Mouse (Mus musculus) liver, adult 2 months (tissue): Measurements from ENCODE around the gene Wwc2.

Source experiments
- CTCF ChIP-seq: fragments of 200-500 bp; IDR thresholded peaks from 2 replicates; pipeline ENCODE4 v1.5.1; 2011; ENCODE audit warnings: low read depth, low read length, control low read depth
- POLR2A ChIP-seq: fragments of 200-500 bp; IDR thresholded peaks from 2 replicates; pipeline ENCODE4 v1.6.1; 2011; ENCODE audit warnings: low read length, control low read depth; ENCODE audit not compliant: insufficient read depth; ENCODE audit errors: extremely low read depth

DNA sequence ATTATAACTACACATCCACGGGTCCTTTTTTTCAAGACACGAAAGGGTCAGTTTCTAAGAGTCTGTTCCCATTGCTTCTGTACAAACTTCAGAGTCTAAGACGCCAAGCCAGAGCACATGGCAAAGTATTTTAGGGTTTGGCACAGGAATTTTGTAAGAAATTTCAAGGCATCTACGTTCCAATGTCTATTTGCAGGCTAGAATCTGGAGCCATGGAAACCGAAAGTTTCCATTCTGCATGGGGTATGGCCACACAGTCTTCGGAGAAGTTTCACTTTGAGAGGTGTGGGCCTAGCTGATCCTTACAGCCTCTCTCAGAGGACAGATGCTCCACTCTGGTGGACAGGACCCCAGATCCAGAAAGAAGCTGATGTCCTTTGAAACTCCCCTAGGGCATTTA is 206.8 kb downstream of the Wwc2 start:
- TF ChIP-seq CTCF = no peak
- TF ChIP-seq POLR2A = no peak
